Mouse (Mus musculus) MEL (cell line): Measurements from ENCODE around the gene Copg2. TPM values are rescaled to one million over a fixed set of nuclear protein-coding genes. Genes with fewer than 3 reads are reported as not detected.

ENCODE experiments used
- DNase-seq: peaks from one replicate; pipeline ENCODE4 v3.0.0; 2011; ENCODE audit warnings: low read depth, low spot score
- H3K27ac ChIP-seq: 2 replicates; pipeline ENCODE4 v1.5.1; 2012; ENCODE audit warnings: low read depth, mild to moderate bottlenecking, control low read depth, low read length, moderate library complexity; ENCODE audit not compliant: control insufficient read depth
- H3K27me3 ChIP-seq, 2 experiments: fragments of 150-350 bp in 1 of 2; sonication (generic) in 1 of 2; 2 replicates each; pipeline ENCODE4 v1.6.1; 2012; ENCODE audit warnings: low read length in 2 of 2, mild to moderate bottlenecking in 2 of 2, improper control_type of control experiment in 1 of 2, moderate library complexity in 1 of 2; ENCODE audit not compliant: insufficient read depth in 2 of 2, control insufficient read depth in 1 of 2
- H3K36me3 ChIP-seq, 2 experiments: 2 replicates each; pipeline ENCODE4 v1.6.1; 2012 to 2014; ENCODE audit warnings: low read length in 2 of 2, improper control_type of control experiment in 1 of 2, inconsistent platforms in 1 of 2, mild to moderate bottlenecking in 1 of 2; ENCODE audit not compliant: insufficient read depth in 2 of 2, control insufficient read depth in 1 of 2
- H3K4me1 ChIP-seq, 2 experiments: fragments of 150-350 bp in 1 of 2; sonication (generic) in 1 of 2; 2 replicates each; pipeline ENCODE4 v1.6.1; 2012; ENCODE audit warnings: low read length in 2 of 2, improper control_type of control experiment in 1 of 2, mild to moderate bottlenecking in 1 of 2; ENCODE audit not compliant: insufficient read depth in 2 of 2, control insufficient read depth in 1 of 2
- H3K4me3 ChIP-seq, 2 experiments: fragments of 150-350 bp in 1 of 2; sonication (generic) in 1 of 2; 2 replicates each; pipeline ENCODE4 v1.5.1; 2012; ENCODE audit warnings: low read depth in 2 of 2, low read length in 2 of 2, mild to moderate bottlenecking in 2 of 2, moderate library complexity in 2 of 2, control low read depth in 1 of 2, improper control_type of control experiment in 1 of 2; ENCODE audit not compliant: control insufficient read depth in 1 of 2, insufficient read depth in 1 of 2
- H3K79me2 ChIP-seq: 2 replicates; pipeline ENCODE4 v1.6.1; 2012; ENCODE audit warnings: mild to moderate bottlenecking, low read length, moderate library complexity; ENCODE audit not compliant: control insufficient read depth, poor library complexity, insufficient read depth
- H3K9ac ChIP-seq: 2 replicates; pipeline ENCODE4 v1.6.1; 2012; ENCODE audit warnings: low read depth, mild to moderate bottlenecking, control low read depth, low read length, moderate library complexity; ENCODE audit not compliant: control insufficient read depth, poor library complexity, severe bottlenecking
- H3K9me3 ChIP-seq: fragments of 150-350 bp; sonication (generic); replicated peaks from 2 replicates; pipeline ENCODE4 v1.6.1; 2012; ENCODE audit warnings: mild to moderate bottlenecking, low read length, improper control_type of control experiment, moderate library complexity; ENCODE audit not compliant: insufficient read depth
- BHLHE40 ChIP-seq: IDR thresholded peaks from 2 replicates; pipeline ENCODE4 v1.6.1; 2012; ENCODE audit warnings: low read depth, mild to moderate bottlenecking, inconsistent platforms, low read length, improper control_type of control experiment, borderline replicate concordance
- CHD1 ChIP-seq: IDR thresholded peaks from 2 replicates; pipeline ENCODE4 v1.6.1; 2012; ENCODE audit warnings: low read depth, mild to moderate bottlenecking, inconsistent platforms, low read length, improper control_type of control experiment
- CHD2 ChIP-seq: IDR thresholded peaks from 2 replicates; pipeline ENCODE4 v1.6.1; 2011; ENCODE audit warnings: low read length, improper control_type of control experiment
- ELF1 ChIP-seq: IDR thresholded peaks from 2 replicates; pipeline ENCODE4 v1.6.1; 2014; ENCODE audit warnings: low read depth, mild to moderate bottlenecking, inconsistent platforms, low read length, improper control_type of control experiment, moderate library complexity
- EP300 ChIP-seq, 2 experiments: IDR thresholded peaks; 2 replicates each; pipeline ENCODE4 v1.6.1; 2011; ENCODE audit warnings: improper control_type of control experiment in 2 of 2, low read length in 2 of 2, low read depth in 1 of 2, mild to moderate bottlenecking in 1 of 2
- ETS1 ChIP-seq: IDR thresholded peaks from 2 replicates; pipeline ENCODE4 v1.6.1; 2012; ENCODE audit warnings: low read depth, mild to moderate bottlenecking, inconsistent platforms, low read length, improper control_type of control experiment, moderate library complexity
- GABPA ChIP-seq: IDR thresholded peaks from 2 replicates; pipeline ENCODE4 v1.6.1; 2012; ENCODE audit warnings: low read depth, mild to moderate bottlenecking, inconsistent platforms, low read length, improper control_type of control experiment, moderate library complexity
- GATA1 ChIP-seq: IDR thresholded peaks from 2 replicates; pipeline ENCODE4 v1.6.1; 2011; ENCODE audit warnings: low read depth, low read length, improper control_type of control experiment
- HCFC1 ChIP-seq: IDR thresholded peaks from 2 replicates; pipeline ENCODE4 v1.6.1; 2012; ENCODE audit warnings: low read depth, mild to moderate bottlenecking, inconsistent platforms, low read length, improper control_type of control experiment, moderate library complexity
- JUND ChIP-seq: IDR thresholded peaks from 2 replicates; pipeline ENCODE4 v1.6.1; 2011; ENCODE audit warnings: low read depth, mild to moderate bottlenecking, improper control_type of control experiment, low read length
- MAFK ChIP-seq: IDR thresholded peaks from 2 replicates; pipeline ENCODE4 v1.6.1; 2011; ENCODE audit warnings: low read depth, mild to moderate bottlenecking, low read length, improper control_type of control experiment, borderline replicate concordance
- MAX ChIP-seq: IDR thresholded peaks from 2 replicates; pipeline ENCODE4 v1.6.1; 2011; ENCODE audit warnings: low read length, improper control_type of control experiment
- MEF2A ChIP-seq: IDR thresholded peaks from 2 replicates; pipeline ENCODE4 v1.6.1; 2014; ENCODE audit warnings: low read depth, mild to moderate bottlenecking, inconsistent platforms, low read length, improper control_type of control experiment; ENCODE audit not compliant: poor library complexity, insufficient replicate concordance, severe bottlenecking; ENCODE audit errors: extremely low read depth
- MXI1 ChIP-seq: IDR thresholded peaks from 2 replicates; pipeline ENCODE4 v1.6.1; 2011; ENCODE audit warnings: mild to moderate bottlenecking, low read depth, low read length, improper control_type of control experiment
- MYB ChIP-seq: IDR thresholded peaks from 2 replicates; pipeline ENCODE4 v1.6.1; 2011; ENCODE audit warnings: mild to moderate bottlenecking, low read depth, low read length, improper control_type of control experiment
- MYC ChIP-seq: IDR thresholded peaks from 2 replicates; pipeline ENCODE4 v1.6.1; 2011; ENCODE audit warnings: low read depth, mild to moderate bottlenecking, low read length, improper control_type of control experiment, moderate library complexity
- NELFE ChIP-seq: IDR thresholded peaks from 2 replicates; pipeline ENCODE4 v1.6.1; 2011; ENCODE audit warnings: low read depth, low read length, improper control_type of control experiment
- POLR2AphosphoS2 ChIP-seq: IDR thresholded peaks from 2 replicates; pipeline ENCODE4 v1.6.1; 2011; ENCODE audit warnings: low read length, improper control_type of control experiment
- RAD21 ChIP-seq: IDR thresholded peaks from 2 replicates; pipeline ENCODE4 v1.6.1; 2011; ENCODE audit warnings: mild to moderate bottlenecking, low read depth, low read length, improper control_type of control experiment
- RCOR1 ChIP-seq: IDR thresholded peaks from 2 replicates; pipeline ENCODE4 v1.6.1; 2012; ENCODE audit warnings: low read depth, mild to moderate bottlenecking, inconsistent platforms, low read length, improper control_type of control experiment
- SIN3A ChIP-seq: IDR thresholded peaks from 2 replicates; pipeline ENCODE4 v1.6.1; 2012; ENCODE audit warnings: low read length, improper control_type of control experiment, inconsistent platforms
- SMC3 ChIP-seq: IDR thresholded peaks from 2 replicates; pipeline ENCODE4 v1.6.1; 2011; ENCODE audit warnings: low read depth, low read length, improper control_type of control experiment
- TAL1 ChIP-seq: IDR thresholded peaks from 2 replicates; pipeline ENCODE4 v1.6.1; 2012; ENCODE audit warnings: mild to moderate bottlenecking, inconsistent platforms, low read length, moderate library complexity, mixed read lengths
- TCF12 ChIP-seq: IDR thresholded peaks from 2 replicates; pipeline ENCODE4 v1.6.1; 2014; ENCODE audit warnings: low read depth, mild to moderate bottlenecking, inconsistent platforms, low read length, improper control_type of control experiment, moderate library complexity
- UBTF ChIP-seq: IDR thresholded peaks from 2 replicates; pipeline ENCODE4 v1.6.1; 2012; ENCODE audit warnings: low read depth, mild to moderate bottlenecking, inconsistent platforms, low read length, improper control_type of control experiment, moderate library complexity, borderline replicate concordance; ENCODE audit not compliant: insufficient read depth
- USF1 ChIP-seq: IDR thresholded peaks from 2 replicates; pipeline ENCODE4 v1.6.1; 2014; ENCODE audit warnings: low read depth, mild to moderate bottlenecking, inconsistent platforms, low read length, improper control_type of control experiment, moderate library complexity
- USF2 ChIP-seq, 2 experiments: IDR thresholded peaks; 2 replicates each; pipeline ENCODE4 v1.6.1; 2011 to 2012; ENCODE audit warnings: improper control_type of control experiment in 2 of 2, low read length in 2 of 2, borderline replicate concordance in 1 of 2, inconsistent platforms in 1 of 2, low read depth in 1 of 2, mild to moderate bottlenecking in 1 of 2; ENCODE audit not compliant: insufficient read depth in 1 of 2
- ZC3H11A ChIP-seq: IDR thresholded peaks from 2 replicates; pipeline ENCODE4 v1.6.1; 2012; ENCODE audit warnings: low read depth, mild to moderate bottlenecking, inconsistent platforms, low read length, improper control_type of control experiment
- ZKSCAN1 ChIP-seq: IDR thresholded peaks from 2 replicates; pipeline ENCODE4 v1.6.1; 2012; ENCODE audit warnings: low read depth, mild to moderate bottlenecking, inconsistent platforms, low read length, improper control_type of control experiment, moderate library complexity
- ZMIZ1 ChIP-seq: IDR thresholded peaks from 2 replicates; pipeline ENCODE4 v1.6.1; 2012; ENCODE audit warnings: low read depth, mild to moderate bottlenecking, inconsistent platforms, low read length, improper control_type of control experiment, moderate library complexity
- ZNF384 ChIP-seq: IDR thresholded peaks from 2 replicates; pipeline ENCODE4 v1.6.1; 2012; ENCODE audit warnings: low read depth, mild to moderate bottlenecking, inconsistent platforms, low read length, improper control_type of control experiment
- polyA plus RNA-seq, 2 experiments: library from polyadenylated mRNA; stranded (reverse) in 1 of 2; unstranded in 1 of 2; fragments of >175 nt in 1 of 2; fragments of >200 nt in 1 of 2; gene quantifications; 2 replicates each; pipeline versions ENCODE4 v1.2.1 to v1.2.4; 2012; ENCODE audit warnings: low replicate concordance in 2 of 2, low read depth in 1 of 2; ENCODE audit not compliant: insufficient read length in 2 of 2, insufficient read depth in 1 of 2, missing spikeins in 1 of 2
- total RNA-seq: library from RNA; depleted of rRNA; stranded (reverse); fragments of 300-350 nt; gene quantifications from 2 replicates; pipeline ENCODE4 v1.2.3, GENCODE M21; 2012

Copg2 gene
- total and polyA plus RNA-seq, 3 experiments: 14.8 to 20.3 TPM; not detected in 1

DNA sequence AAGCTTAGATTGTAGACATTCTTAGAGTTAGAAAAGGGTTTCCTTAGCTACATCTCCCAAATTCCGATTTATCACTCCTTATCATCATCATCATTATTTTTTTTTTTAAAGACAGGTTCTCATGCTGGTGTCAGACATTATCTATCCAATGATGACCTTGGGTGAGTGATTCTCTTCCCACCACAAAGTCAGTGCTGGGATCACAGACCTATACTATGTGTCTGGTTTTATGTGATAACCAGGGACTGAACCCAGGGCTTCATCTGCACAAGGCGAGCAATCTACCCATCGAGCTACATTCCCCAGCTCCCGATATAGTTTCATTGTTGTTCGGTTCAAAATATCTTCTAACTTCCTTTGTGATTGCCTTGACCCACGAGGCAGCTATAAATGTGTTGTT, 183.1 kb downstream of the Copg2 start (continued):
- TF ChIP-seq ZC3H11A (no peak), MAFK (no peak), USF2 (IDR thresholded peaks at IDR 0.05; ENCODE audit: borderline replicate concordance in 1 of 2, insufficient read depth in 1 of 2, low read depth in 1 of 2, low read length in 2 of 2) (no peak), ETS1 (peak; percentile 60), JUND (no peak), SMC3 (no peak), BHLHE40 (peak; percentile 57; the same call in 1 of the 2 replicates), TCF12 (peak; percentile 63; the same call in 1 of the 2 replicates)
- TF ChIP-seq, all 39 proteins: peak for 8

DNA sequence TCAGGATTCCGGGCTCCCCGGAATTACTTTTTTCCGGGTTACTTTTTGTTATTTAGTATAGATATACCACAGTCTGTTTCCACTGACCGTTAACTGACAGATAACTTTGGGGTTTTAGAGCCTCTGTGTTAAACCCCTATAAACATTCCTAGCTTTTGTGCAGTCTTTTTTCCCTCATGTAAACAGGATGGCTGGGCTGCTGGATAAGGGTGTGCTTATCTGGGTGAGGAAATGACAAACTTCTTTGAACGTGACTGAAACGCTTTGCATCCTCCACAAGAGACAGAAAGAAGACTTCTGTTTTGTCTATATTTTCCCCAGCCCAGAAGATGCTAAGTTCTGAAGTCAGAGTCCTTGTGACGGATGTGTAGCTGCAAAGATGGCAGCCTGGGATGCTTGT, 184.1 kb downstream of the Copg2 start:
- Histone ChIP-seq H3K27ac (peak overlapping the region; percentile 86), H3K4me1 (peaks cover 12 to 26% of the 10 kb centered on the region in 2 experiments), H3K4me3 (peak overlapping the region; percentile 31 to 37), H3K9ac (peak overlapping the region; percentile 50), H3K27me3 (no peaks in the 10 kb centered on the region), H3K9me3 (no peaks in the 10 kb centered on the region)
- TF ChIP-seq UBTF (no peak), NELFE (0 out of 2 replicates have a peak, but pooled peaks have one; percentile 22), MYC (peak; percentile 62; the same call in 1 of the 2 replicates), GATA1 (peak; percentile 97), USF1 (0 out of 2 replicates have a peak, but pooled peaks have one; percentile 10), ZMIZ1 (peak; percentile 48; the same call in 1 of the 2 replicates), TAL1 (peak; percentile 91), TCF12 (peak; percentile 98), ELF1 (0 out of 2 replicates have a peak, but pooled peaks have one; percentile 33), GABPA (no peak), EP300 (IDR thresholded peaks at IDR 0.05; ENCODE audit: low read depth in 1 of 2, low read length in 2 of 2) (peak; percentile 98 to 99), POLR2AphosphoS2 (no peak), MAFK (0 out of 2 replicates have a peak, but pooled peaks have one; percentile 39), RAD21 (0 out of 2 replicates have a peak, but pooled peaks have one; percentile 0), ETS1 (peak; percentile 95), ZKSCAN1 (no peak), ZC3H11A (no peak), MYB (peak; percentile 98), MEF2A (no peak), MAX (peak; percentile 56; the same call in 1 of the 2 replicates), SIN3A (peak; percentile 92), SMC3 (no peak), CHD1 (peak; percentile 92; the same call in 1 of the 2 replicates), RCOR1 (peak; percentile 92), ZNF384 (peak; percentile 77; the same call in 1 of the 2 replicates), CHD2 (peak; percentile 21; the same call in 1 of the 2 replicates), MXI1 (peak; percentile 52; the same call in 1 of the 2 replicates), USF2 (IDR thresholded peaks at IDR 0.05; ENCODE audit: borderline replicate concordance in 1 of 2, insufficient read depth in 1 of 2, low read depth in 1 of 2, low read length in 2 of 2) (no peak), BHLHE40 (peak; percentile 100), HCFC1 (peak; percentile 52)
- TF ChIP-seq, all 39 proteins: peak for 22
- peaks cover 0 to 26% of the 10 kb centered on the region in 2 experiments; a peak in 2 of 4 replicates for H3K36me3 ChIP-seq
- peak; percentile 91 for DNase-seq
- H3K79me2 ChIP-seq: no peaks in the 10 kb centered on the region
